Mouse (Mus musculus): ENCODE data around the gene Prtg. TPM values are rescaled to one million over a fixed set of nuclear protein-coding genes. Genes with fewer than 3 reads are reported as not detected.

Prtg gene
- polyA plus RNA-seq, 1 experiment from 2014 or later, result 3.8 TPM

DNA sequence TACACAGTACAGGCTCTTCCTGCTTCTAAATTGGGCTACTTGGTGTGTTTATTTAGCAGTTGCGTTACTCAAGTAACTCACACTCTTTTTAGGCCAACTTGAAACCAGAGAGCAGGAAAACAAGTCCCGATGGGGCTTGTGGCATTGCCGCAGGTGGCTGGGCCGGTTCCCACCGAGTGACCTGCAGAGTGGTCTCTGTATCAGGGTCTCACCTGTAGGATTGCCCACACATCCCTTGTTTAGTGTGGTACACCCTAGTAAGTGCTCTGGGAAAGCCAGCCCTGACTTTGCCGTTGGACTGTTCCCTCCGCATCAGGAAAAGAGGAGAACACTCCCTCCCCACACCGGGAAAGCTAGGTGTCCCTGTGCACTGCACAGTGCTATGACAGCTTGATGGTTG is 95.4 kb downstream of the Prtg start:
- Histone ChIP-seq H3K4me2 (ENCODE audit: low read depth, low read length) (no peak overlapping the region), H3K4me1 (ENCODE audit: control insufficient read depth, insufficient read depth, low read length) (no peaks in the 10 kb centered on the region), H3K36me3 (replicated peaks; ENCODE audit: control insufficient read depth, insufficient read depth, low read depth, low read length) (no peaks in the 10 kb centered on the region), H3K9ac (replicated peaks; ENCODE audit: low read length) (no peak overlapping the region), H3K4me3 (ENCODE audit: low read depth, low read length) (no peak overlapping the region), H3K9me3 (replicated peaks; ENCODE audit: control insufficient read depth, low read length) (no peaks in the 10 kb centered on the region), H3K27ac (replicated peaks; ENCODE audit: low read depth, low read length) (no peak overlapping the region), H3K27me3 (ENCODE audit: control insufficient read depth, insufficient read depth, low read length) (no peaks in the 10 kb centered on the region)
- no peak for DNase-seq (ENCODE audit: low spot score)
- no peak for ATAC-seq (replicated peaks; ENCODE audit: insufficient number of reproducible peaks, low FRiP score, low TSS enrichment, low read depth)
- WGBS, result 72% methylated on average over 8 of the region's 8 CpGs

DNA sequence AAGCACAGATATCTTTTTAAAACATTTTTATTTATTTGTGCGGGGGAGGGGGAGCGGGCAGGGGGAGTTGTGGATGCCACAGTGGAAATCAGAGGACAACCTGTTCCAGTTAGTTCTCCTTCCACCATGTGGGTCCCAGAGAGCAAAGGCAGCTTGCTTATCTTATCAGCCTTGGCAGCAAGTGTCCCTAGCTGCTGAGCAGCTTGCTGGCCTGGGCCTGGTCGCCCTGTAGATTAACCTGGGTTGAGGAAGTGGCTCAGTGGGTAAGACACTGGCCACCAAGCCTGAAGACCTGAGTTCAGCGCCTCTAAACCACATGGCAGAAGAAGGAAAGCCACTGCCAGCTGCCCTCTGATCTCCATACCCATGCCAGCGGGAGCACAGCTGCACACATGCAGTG is 95.9 kb downstream of the Prtg start:
- no peak overlapping the region for H3K27ac ChIP-seq (replicated peaks; ENCODE audit: low read depth, low read length)
- ATAC-seq (replicated peaks; ENCODE audit: insufficient number of reproducible peaks, low FRiP score, low TSS enrichment, low read depth) (no peak), DNase-seq (ENCODE audit: low spot score) (no peak)
- 93% methylated on average over 5 of the region's 5 CpGs for WGBS
- H3K9me3 ChIP-seq (replicated peaks; ENCODE audit: control insufficient read depth, low read length), result no peaks in the 10 kb centered on the region
- H3K4me3 ChIP-seq (ENCODE audit: low read depth, low read length), result no peak overlapping the region
- H3K4me2 ChIP-seq (ENCODE audit: low read depth, low read length), result no peak overlapping the region
- H3K4me1 ChIP-seq (ENCODE audit: control insufficient read depth, insufficient read depth, low read length), result no peaks in the 10 kb centered on the region
- no peaks in the 10 kb centered on the region for H3K27me3 ChIP-seq (ENCODE audit: control insufficient read depth, insufficient read depth, low read length)
- H3K9ac ChIP-seq (replicated peaks; ENCODE audit: low read length), result no peak overlapping the region
- H3K36me3 ChIP-seq (replicated peaks; ENCODE audit: control insufficient read depth, insufficient read depth, low read depth, low read length), result no peaks in the 10 kb centered on the region

DNA sequence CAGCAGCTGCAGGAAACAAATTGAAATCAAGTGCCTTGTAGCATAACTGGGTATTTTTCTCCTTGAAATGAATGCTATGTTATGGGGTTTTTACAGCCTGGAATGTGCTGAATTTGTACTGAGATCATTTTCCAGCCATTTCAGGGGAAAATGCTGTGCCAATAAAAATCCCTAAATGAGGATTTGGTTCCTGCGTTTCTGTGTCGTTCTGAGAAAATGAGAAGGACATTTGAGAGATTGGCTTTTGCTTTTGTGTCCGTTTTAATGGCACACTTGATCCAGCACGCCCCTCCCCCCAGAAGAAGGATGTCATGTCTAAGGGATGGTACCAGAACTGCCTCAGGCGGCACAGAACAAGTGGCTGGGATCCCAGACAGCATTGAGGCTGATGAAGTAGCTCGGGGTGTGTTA is 100.0 kb downstream of the Prtg start:
- Histone ChIP-seq H3K27ac (replicated peaks; ENCODE audit: low read depth, low read length) (no peak overlapping the region), H3K9ac (replicated peaks; ENCODE audit: low read length) (no peak overlapping the region), H3K27me3 (ENCODE audit: control insufficient read depth, insufficient read depth, low read length) (no peaks in the 10 kb centered on the region), H3K4me2 (ENCODE audit: low read depth, low read length) (no peak overlapping the region), H3K9me3 (replicated peaks; ENCODE audit: control insufficient read depth, low read length) (no peaks in the 10 kb centered on the region), H3K36me3 (replicated peaks; ENCODE audit: control insufficient read depth, insufficient read depth, low read depth, low read length) (no peaks in the 10 kb centered on the region; the same call in 1 of the 2 replicates), H3K4me1 (ENCODE audit: control insufficient read depth, insufficient read depth, low read length) (no peaks in the 10 kb centered on the region), H3K4me3 (ENCODE audit: low read depth, low read length) (no peak overlapping the region)
- ATAC-seq (replicated peaks; ENCODE audit: insufficient number of reproducible peaks, low FRiP score, low TSS enrichment, low read depth) (no peak), DNase-seq (ENCODE audit: low spot score) (no peak)
- WGBS, result 78% methylated on average over 6 of the region's 6 CpGs

- ATAC-seq (replicated peaks; ENCODE audit: insufficient number of reproducible peaks, low FRiP score, low TSS enrichment, low read depth) (no peak), DNase-seq (ENCODE audit: low spot score) (no peak)
- H3K4me1 ChIP-seq (ENCODE audit: control insufficient read depth, insufficient read depth, low read length), result no peaks in the 10 kb centered on the region
- no peaks in the 10 kb centered on the region for H3K27me3 ChIP-seq (ENCODE audit: control insufficient read depth, insufficient read depth, low read length)
- no peak overlapping the region for H3K4me3 ChIP-seq (ENCODE audit: low read depth, low read length)
- no peaks in the 10 kb centered on the region for H3K9me3 ChIP-seq (replicated peaks; ENCODE audit: control insufficient read depth, low read length)
- H3K4me2 ChIP-seq (ENCODE audit: low read depth, low read length), result no peak overlapping the region
- no peaks in the 10 kb centered on the region; the same call in 1 of the 2 replicates for H3K36me3 ChIP-seq (replicated peaks; ENCODE audit: control insufficient read depth, insufficient read depth, low read depth, low read length)
- no peak overlapping the region for H3K27ac ChIP-seq (replicated peaks; ENCODE audit: low read depth, low read length)
- no peak overlapping the region for H3K9ac ChIP-seq (replicated peaks; ENCODE audit: low read length)
- 87% methylated on average over 2 of the region's 2 CpGs for WGBS
These were observed 104.7 kb downstream of the Prtg start for GRCm38 (mm10) chr9:72911381-72911780.

- Histone ChIP-seq H3K9me3 (replicated peaks; ENCODE audit: control insufficient read depth, low read length) (no peaks in the 10 kb centered on the region), H3K9ac (replicated peaks; ENCODE audit: low read length) (no peak overlapping the region), H3K27me3 (ENCODE audit: control insufficient read depth, insufficient read depth, low read length) (no peaks in the 10 kb centered on the region), H3K4me3 (ENCODE audit: low read depth, low read length) (no peak overlapping the region), H3K27ac (replicated peaks; ENCODE audit: low read depth, low read length) (no peak overlapping the region), H3K4me1 (ENCODE audit: control insufficient read depth, insufficient read depth, low read length) (no peaks in the 10 kb centered on the region), H3K4me2 (ENCODE audit: low read depth, low read length) (no peak overlapping the region), H3K36me3 (replicated peaks; ENCODE audit: control insufficient read depth, insufficient read depth, low read depth, low read length) (no peaks in the 10 kb centered on the region)
- 86% methylated on average over 6 of the region's 6 CpGs for WGBS
- DNase-seq (ENCODE audit: low spot score) (no peak), ATAC-seq (replicated peaks; ENCODE audit: insufficient number of reproducible peaks, low FRiP score, low TSS enrichment, low read depth) (no peak)
These were observed 106.9 kb downstream of the Prtg start for GRCm38 (mm10) chr9:72913551-72913950.

DNA sequence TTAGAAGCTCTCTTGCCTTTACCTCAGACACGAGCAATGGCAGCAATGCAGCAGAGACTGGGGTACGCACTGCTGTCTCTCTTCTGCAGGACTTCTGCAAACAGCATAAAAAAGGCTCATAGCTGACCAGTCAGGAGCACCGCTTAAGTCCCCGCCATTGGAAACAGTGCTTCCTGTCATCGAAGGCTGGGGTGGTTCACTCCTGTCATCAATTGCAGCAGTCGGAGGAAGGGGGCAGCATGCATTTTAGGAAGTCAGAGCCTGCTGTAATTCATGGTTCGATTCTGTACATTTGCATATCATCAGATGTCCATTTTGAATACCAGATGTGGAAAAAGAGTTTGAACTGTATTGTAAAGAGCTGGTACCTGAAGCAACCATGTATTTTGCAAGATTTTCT is 109.1 kb downstream of the Prtg start:
- Histone ChIP-seq H3K4me2 (ENCODE audit: low read depth, low read length) (no peak overlapping the region), H3K9ac (replicated peaks; ENCODE audit: low read length) (no peak overlapping the region), H3K36me3 (replicated peaks; ENCODE audit: control insufficient read depth, insufficient read depth, low read depth, low read length) (no peaks in the 10 kb centered on the region), H3K9me3 (replicated peaks; ENCODE audit: control insufficient read depth, low read length) (no peaks in the 10 kb centered on the region), H3K4me3 (ENCODE audit: low read depth, low read length) (no peak overlapping the region), H3K4me1 (ENCODE audit: control insufficient read depth, insufficient read depth, low read length) (no peaks in the 10 kb centered on the region), H3K27ac (replicated peaks; ENCODE audit: low read depth, low read length) (no peak overlapping the region), H3K27me3 (ENCODE audit: control insufficient read depth, insufficient read depth, low read length) (no peaks in the 10 kb centered on the region)
- WGBS, result 77% methylated on average over 7 of the region's 7 CpGs
- ATAC-seq (replicated peaks; ENCODE audit: insufficient number of reproducible peaks, low FRiP score, low TSS enrichment, low read depth) (no peak), DNase-seq (ENCODE audit: low spot score) (no peak)

DNA sequence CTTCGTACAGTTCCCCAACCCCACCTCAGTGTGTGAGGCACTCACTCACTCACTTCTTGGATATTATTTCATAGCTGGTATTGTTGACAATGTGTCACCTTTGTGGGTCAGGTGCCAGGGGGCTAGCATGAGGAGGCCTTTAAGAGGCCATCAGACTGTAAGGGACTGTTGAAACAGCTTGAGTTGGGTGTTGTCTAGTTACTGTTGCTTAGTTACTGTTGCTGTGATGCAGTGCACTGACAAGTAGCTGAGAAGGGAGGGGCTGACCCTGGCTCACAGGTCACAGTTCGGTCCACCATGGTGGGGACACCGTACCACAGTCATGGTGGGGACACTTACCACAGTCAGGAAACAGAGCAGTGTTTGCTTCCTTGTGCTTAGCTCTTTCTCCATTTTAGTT is 116.4 kb downstream of the Prtg start:
- Histone ChIP-seq H3K4me1 (ENCODE audit: control insufficient read depth, insufficient read depth, low read length) (no peaks in the 10 kb centered on the region), H3K27me3 (ENCODE audit: control insufficient read depth, insufficient read depth, low read length) (no peaks in the 10 kb centered on the region), H3K9ac (replicated peaks; ENCODE audit: low read length) (no peak overlapping the region), H3K27ac (replicated peaks; ENCODE audit: low read depth, low read length) (no peak overlapping the region), H3K4me3 (ENCODE audit: low read depth, low read length) (no peak overlapping the region), H3K4me2 (ENCODE audit: low read depth, low read length) (no peak overlapping the region), H3K36me3 (replicated peaks; ENCODE audit: control insufficient read depth, insufficient read depth, low read depth, low read length) (no peaks in the 10 kb centered on the region), H3K9me3 (replicated peaks; ENCODE audit: control insufficient read depth, low read length) (no peaks in the 10 kb centered on the region)
- ATAC-seq (replicated peaks; ENCODE audit: insufficient number of reproducible peaks, low FRiP score, low TSS enrichment, low read depth) (no peak), DNase-seq (ENCODE audit: low spot score) (no peak)
- 80% methylated on average over 3 of the region's 3 CpGs for WGBS

GRCm38 (mm10) chr9:72925021-72925934 is 118.6 kb downstream of the Prtg start, which contains the start of gene Pygo1:
Gene Pygo1 (plus strand): TSS chr9:72925645.
- Histone ChIP-seq H3K9me3 (replicated peaks; ENCODE audit: control insufficient read depth, low read length) (no peaks in the 10 kb centered on the region), H3K27ac (replicated peaks; ENCODE audit: low read depth, low read length) (peak within 1 kb of the TSS; percentile 76), H3K9ac (replicated peaks; ENCODE audit: low read length) (peak within 1 kb of the TSS; percentile 98), H3K4me3 (ENCODE audit: low read depth, low read length) (peak within 1 kb of the TSS; percentile 88), H3K4me2 (ENCODE audit: low read depth, low read length) (peak within 1 kb of the TSS; percentile 90), H3K4me1 (ENCODE audit: control insufficient read depth, insufficient read depth, low read length) (no peaks in the 10 kb centered on the region), H3K36me3 (replicated peaks; ENCODE audit: control insufficient read depth, insufficient read depth, low read depth, low read length) (no peaks in the 10 kb centered on the region), H3K27me3 (ENCODE audit: control insufficient read depth, insufficient read depth, low read length) (no peaks in the 10 kb centered on the region)
- ATAC-seq (replicated peaks; ENCODE audit: insufficient number of reproducible peaks, low FRiP score, low TSS enrichment, low read depth) (peak; percentile 78), DNase-seq (ENCODE audit: low spot score) (peak; percentile 69)
- WGBS, result under 1% methylated on average over 70 of the region's 108 CpGs
